Mouse (Mus musculus): ENCODE data around the gene Rbpms2.

DNA sequence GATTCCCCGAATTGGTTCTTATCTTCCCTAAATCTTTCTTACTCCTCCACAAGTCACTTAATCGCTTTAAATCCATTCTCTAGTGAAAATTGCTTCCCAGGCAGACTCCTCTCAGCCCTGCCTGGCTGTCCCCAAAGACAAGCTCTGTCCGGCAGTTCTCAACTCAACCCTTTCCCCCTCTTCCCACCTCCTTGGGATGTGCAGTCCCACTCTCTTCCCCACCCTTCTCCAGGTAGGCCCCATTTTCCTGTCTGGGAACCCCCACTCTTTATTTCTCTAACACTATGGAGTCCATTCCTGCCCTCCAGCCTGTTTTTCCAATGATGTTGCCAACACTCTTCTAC lies 47.6 kb downstream of the Rbpms2 start:
- TF ChIP-seq POLR2A (IDR thresholded peaks at IDR 0.05; ENCODE audit: low read depth, low read length) (no peak), CTCF (IDR thresholded peaks at IDR 0.05; ENCODE audit: extremely low read depth, insufficient read length, insufficient replicate concordance, low read depth, low read length) (no peak)

Measured in small intestine, adult 2 months (tissue).